8 mouse cellular contexts compared by ENCODE assay signal in the genomic region with DNA sequence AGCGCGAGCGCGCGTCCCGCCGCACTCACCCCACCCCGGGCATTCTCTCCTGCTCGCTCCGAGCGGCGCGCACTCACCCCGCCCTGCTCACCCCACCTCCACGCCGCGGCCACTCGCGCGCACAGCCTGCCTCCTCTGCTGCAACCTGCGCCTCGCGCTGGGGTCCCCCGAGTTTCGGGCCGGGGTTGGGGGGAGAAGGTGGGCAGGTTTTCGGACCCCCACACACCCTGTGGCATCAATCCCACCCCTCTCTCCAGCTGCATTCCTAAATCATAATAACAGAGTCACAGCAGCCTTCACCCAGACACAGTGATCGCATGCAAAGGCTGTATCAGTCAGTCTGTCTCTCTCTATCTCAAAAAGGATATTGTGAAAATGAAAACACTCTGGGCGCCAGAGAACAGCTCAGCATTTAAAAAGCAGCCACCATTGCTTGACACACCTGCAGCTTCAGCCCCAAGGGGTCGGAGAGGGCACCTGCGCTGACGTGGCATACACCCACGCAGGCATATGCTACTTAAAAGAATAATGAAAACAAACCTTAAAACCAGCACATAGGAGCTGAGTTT. TPM values are rescaled to one million over a fixed set of nuclear protein-coding genes. Genes with fewer than 3 reads are reported as not detected.
DNase-seq lines count a peak whose midpoint lies in the region; ATAC-seq lines count a peak whose summit lies in the region.

A gene (minus strand): TSS at position 351 of the 569 bp plus-strand sequence.

- DNase-seq in adrenal gland, postnatal 14 days: peak; percentile 87
- DNase-seq in embryo, embryonic 11 days: peak; percentile 74
- DNase-seq in gastrocnemius, postnatal 4 days (ENCODE audit: low spot score in 2 of 2): peak; percentile 50 to 64
- peak; percentile 46 to 73 for DNase-seq in left cerebral cortex, adult 9 months (ENCODE audit: low spot score in 2 of 2)
- DNase-seq in lung, postnatal 4 days: peak; percentile 70 to 81
- peak; percentile 82 for DNase-seq in right cerebral cortex, postnatal 14 days

- ATAC-seq in inflammation-experienced regulatory T-cells, adult 6 months: peak; percentile 68
- no peak for ATAC-seq in monocyte, adult 5-6 weeks (replicated peaks; ENCODE audit: insufficient number of reproducible peaks, low FRiP score, low TSS enrichment, poor library complexity, severe bottlenecking)

RNA-seq across cellular contexts. Expression of the gene that starts here (rescaled TPM):
- 64.8 and 68.9 TPM in 2 replicates for total RNA-seq in adrenal gland, postnatal 14 days (2021)
- total RNA-seq in gastrocnemius, postnatal 4 days (2021): 10 to 100 TPM; 69.3 to 86.1 TPM
- 10 to 100 TPM in 2 of 3 experiments, 1 to 10 TPM in 1; 6.8 to 11.0 (median 10.6) TPM for polyA plus RNA-seq in inflammation-experienced regulatory T-cells, adult 6 months (2017; shearing (Covaris generic))
- 0.32 to 1.3 TPM (median 0.38 TPM) in 3 replicates for total RNA-seq in monocyte, adult 5-6 weeks (2017)

Comparison
In these comparisons a context has a peak if more than half of its experiments do, and no peak if none do; other contexts are left out.
1. RNA of the gene that starts here (total RNA-seq): 69.3 to 86.1 TPM in gastrocnemius, postnatal 4 days and 64.8 to 68.9 TPM in adrenal gland, postnatal 14 days; 0.32 to 1.3 TPM in monocyte, adult 5-6 weeks; every median in the first group is over 10 times any median in the second.
2. Peak in every context shown above with its lines, with median percentiles within 50 percentile points of each other: DNase-seq.